Mouse (Mus musculus): Measurements from ENCODE around the gene Wap.

DNA sequence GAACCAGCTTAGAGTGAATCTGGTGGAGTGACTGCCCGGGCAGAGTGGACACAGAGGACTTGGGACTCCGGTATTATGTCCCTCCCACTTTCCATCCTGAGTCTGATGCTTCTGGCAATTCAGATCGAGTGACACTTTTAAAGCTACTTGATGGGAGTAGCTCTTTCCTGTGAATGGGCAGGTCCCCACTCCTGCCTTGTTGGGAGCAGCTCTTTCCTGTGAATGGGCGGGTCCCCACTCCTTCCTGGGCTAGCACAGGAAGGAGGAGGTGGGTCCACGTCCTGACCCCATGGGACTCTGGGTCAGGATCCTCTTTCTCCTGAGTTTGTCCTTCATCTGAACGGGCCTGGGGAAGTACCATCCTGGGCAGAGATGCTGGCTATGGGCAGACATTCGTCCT lies 37.0 kb upstream of the Wap start:
- TF ChIP-seq CTCF (IDR thresholded peaks at IDR 0.05) (no peak), EP300 (IDR thresholded peaks at IDR 0.05; ENCODE audit: insufficient read depth, low read depth, low read length) (peak; percentile 71; the same call in 1 of the 2 replicates), POLR2A (IDR thresholded peaks at IDR 0.05; ENCODE audit: insufficient read depth, low read depth, low read length) (peak; percentile 64; the same call in 1 of the 2 replicates)

Data from heart, adult 2 months (tissue).